In genomic region chr1:174536742-174537453, GRCm38 (mm10) we compare ENCODE assay signal across 15 mouse cellular contexts. TPM values are rescaled to one million over a fixed set of nuclear protein-coding genes. Genes with fewer than 3 reads are reported as not detected.
DNase-seq lines count a peak whose midpoint lies in the region; ATAC-seq lines count a peak whose summit lies in the region.
"Had no signal": no experiment of that assay in that cellular context is flagged by ENCODE, and none has a peak within 500 bp of the region (broad histone marks: within the 10 kb centered on the region; RNA-seq: fewer than 3 reads in every experiment).

No protein-coding gene starts in this region.

- H3K27ac ChIP-seq in forebrain, embryonic 16.5 days (ENCODE audit: low read length): peak overlapping the region; percentile 20
- peak overlapping the region; percentile 40 for H3K27ac ChIP-seq in midbrain, embryonic 15.5 days
- H3K27ac ChIP-seq in intestine, embryonic 15.5 days: no peak overlapping the region
- H3K27ac ChIP-seq: liver, embryonic 13.5 days had no signal

- no peaks in the 10 kb centered on the region for H3K9me3 ChIP-seq in forebrain, embryonic 16.5 days (ENCODE audit: control insufficient read depth, low read length)
- no peaks in the 10 kb centered on the region for H3K9me3 ChIP-seq in midbrain, embryonic 15.5 days
- no peaks in the 10 kb centered on the region for H3K9me3 ChIP-seq in intestine, embryonic 15.5 days
- H3K9me3 ChIP-seq: liver, embryonic 13.5 days had no signal

- H3K36me3 ChIP-seq in forebrain, embryonic 16.5 days (ENCODE audit: control insufficient read depth, insufficient read depth): no peaks in the 10 kb centered on the region; the same call in 1 of the 2 replicates
- H3K36me3 ChIP-seq in midbrain, embryonic 15.5 days (replicated peaks): no peaks in the 10 kb centered on the region
- H3K36me3 ChIP-seq in intestine, embryonic 15.5 days: no peaks in the 10 kb centered on the region
- H3K36me3 ChIP-seq: liver, embryonic 13.5 days had no signal

- peaks cover 11% of the 10 kb centered on the region for H3K4me1 ChIP-seq in forebrain, embryonic 16.5 days (replicated peaks; ENCODE audit: control insufficient read depth, insufficient read depth, low read length)
- H3K4me1 ChIP-seq in midbrain, embryonic 15.5 days: peaks cover 11% of the 10 kb centered on the region
- H3K4me1 ChIP-seq in intestine, embryonic 15.5 days (replicated peaks): no peaks in the 10 kb centered on the region
- H3K4me1 ChIP-seq: liver, embryonic 13.5 days had no signal

- no peak overlapping the region for H3K9ac ChIP-seq in forebrain, embryonic 16.5 days (replicated peaks; ENCODE audit: low read depth, low read length)
- no peak overlapping the region for H3K9ac ChIP-seq in midbrain, embryonic 15.5 days
- no peak overlapping the region for H3K9ac ChIP-seq in intestine, embryonic 15.5 days
- H3K9ac ChIP-seq: liver, embryonic 13.5 days had no signal

- H3K4me3 ChIP-seq in forebrain, embryonic 16.5 days (replicated peaks; ENCODE audit: low read length): no peak overlapping the region
- no peak overlapping the region for H3K4me3 ChIP-seq in midbrain, embryonic 15.5 days
- no peak overlapping the region for H3K4me3 ChIP-seq in intestine, embryonic 15.5 days (replicated peaks)
- H3K4me3 ChIP-seq: liver, embryonic 13.5 days had no signal

- H3K27me3 ChIP-seq in forebrain, embryonic 16.5 days (replicated peaks; ENCODE audit: control insufficient read depth, insufficient read depth, low read length): no peaks in the 10 kb centered on the region
- no peaks in the 10 kb centered on the region for H3K27me3 ChIP-seq in midbrain, embryonic 15.5 days (replicated peaks)
- no peaks in the 10 kb centered on the region for H3K27me3 ChIP-seq in intestine, embryonic 15.5 days (replicated peaks)
- H3K27me3 ChIP-seq: liver, embryonic 13.5 days had no signal

- 33% methylated on average over 11 of the region's 11 CpGs for WGBS in forebrain, embryonic 16.5 days
- 42% methylated on average over 11 of the region's 11 CpGs for WGBS in midbrain, embryonic 15.5 days
- 51% methylated on average over 11 of the region's 11 CpGs for WGBS in intestine, embryonic 15.5 days

- ATAC-seq in forebrain, embryonic 16.5 days: peak; percentile 85
- peak; percentile 73 for ATAC-seq in midbrain, embryonic 15.5 days (replicated peaks)
- no peak for ATAC-seq in intestine, embryonic 15.5 days
- no peak for ATAC-seq in megakaryocyte progenitor cell, adult 5-6 weeks (replicated peaks; ENCODE audit: poor library complexity)

- intact Hi-C loops in gastrocnemius, postnatal 14 days (cut with DNase I; ENCODE audit: low total_unique reads): no loop called here

- H3K4me2 ChIP-seq in forebrain, embryonic 16.5 days (ENCODE audit: low read length): 0 out of 2 replicates have a peak overlapping the region, but pooled peaks have one; percentile 11
- no peak overlapping the region for H3K4me2 ChIP-seq in midbrain, embryonic 15.5 days
- H3K4me2 ChIP-seq in intestine, embryonic 15.5 days (replicated peaks): no peak overlapping the region
- H3K4me2 ChIP-seq: liver, embryonic 13.5 days had no signal

- DNase-seq in gastrocnemius, postnatal 10 days: peak; percentile 5
- no peak for DNase-seq in gastrocnemius, postnatal 14 days
- peak; percentile 57 for DNase-seq in brain, adult 2 months (ENCODE audit: low read depth, low spot score)
- no peak for DNase-seq in layer of hippocampus, postnatal 36 days
- DNase-seq: heart, adult 18-20 months; kidney, postnatal 36 days; liver, embryonic 13.5 days; lung, postnatal 14 days; thymus, postnatal 14 days had no signal

RNA-seq across cellular contexts. Expression of gene Fmn2, which starts 35.3 kb away (rescaled TPM):
- 1 to 10 TPM; 1.2 to 1.6 TPM for total RNA-seq in gastrocnemius, postnatal 10 days (2021)
- under 1 TPM; 0.29 to 0.98 TPM for total RNA-seq in gastrocnemius, postnatal 14 days (2021)
- polyA plus RNA-seq in forebrain, embryonic 16.5 days (2015; fragmentation: Nextera tagmentation; extraction: Ambion mirVana): 5.2 and 6.9 TPM in 2 replicates
- 8.5 and 9.0 TPM in 2 replicates for polyA plus RNA-seq in midbrain, embryonic 15.5 days (2015; fragmentation: Nextera tagmentation; extraction: Ambion mirVana)
- 0.89 and 1.2 TPM in 2 replicates for polyA plus RNA-seq in intestine, embryonic 15.5 days (2015; fragmentation: Nextera tagmentation; extraction: Ambion mirVana)
- 10 to 100 TPM; 69.2 to 73.0 TPM for total RNA-seq in layer of hippocampus, postnatal 36 days (2021)
- 0.37 TPM in 1 of 2 replicates, not detected in the other for total RNA-seq in megakaryocyte progenitor cell, adult 5-6 weeks (2015)
- total RNA-seq in megakaryocyte progenitor cell, adult 5-6 weeks (2017): not detected in 2 replicates
- total RNA-seq: MEL had no signal
- polyA plus RNA-seq: C2C12 had no signal

Comparison
In these comparisons a context has a peak if more than half of its experiments do, and no peak if none do; other contexts are left out.
1. DNase-seq: peak in gastrocnemius, postnatal 10 days (single experiment) and brain, adult 2 months (single experiment); none in gastrocnemius, postnatal 14 days (single experiment) and layer of hippocampus, postnatal 36 days (0 of 2).
2. ATAC-seq: peak in forebrain, embryonic 16.5 days (single experiment) and midbrain, embryonic 15.5 days (single experiment); none in intestine, embryonic 15.5 days (single experiment) and megakaryocyte progenitor cell, adult 5-6 weeks (single experiment).
3. RNA of gene Fmn2, which starts 35.3 kb away (total RNA-seq): 69.2 to 73.0 TPM in layer of hippocampus, postnatal 36 days; 1.2 to 1.6 TPM in gastrocnemius, postnatal 10 days, 0.29 to 0.98 TPM in gastrocnemius, postnatal 14 days and 0.37 TPM in megakaryocyte progenitor cell, adult 5-6 weeks; every median in the first group is over 10 times any median in the second.